Mouse (Mus musculus): ENCODE results near the gene Gulp1.
A peak's percentile ranks its signal among the peaks of the same experiment; 100 is the strongest.

Gene Gulp1

GRCm38 (mm10) chr1:44720785-44721410, 169.6 kb downstream of the Gulp1 start:
- DNase-seq (ENCODE audit: low spot score), result no peak

GRCm38 (mm10) chr1:44741256-44741655, 189.9 kb downstream of the Gulp1 start:
- DNase-seq (ENCODE audit: low spot score), result no peak

GRCm38 (mm10) chr1:44745711-44746110, 194.4 kb downstream of the Gulp1 start:
- peak; percentile 41 for DNase-seq (ENCODE audit: low spot score)

- DNase-seq (ENCODE audit: low spot score), result no peak
Measured at GRCm38 (mm10) chr1:44750731-44751730, 199.7 kb downstream of the Gulp1 start.

- no peak for DNase-seq (ENCODE audit: low spot score)
Measured at GRCm38 (mm10) chr1:44778251-44778650, 226.9 kb downstream of the Gulp1 start.

GRCm38 (mm10) chr1:44803594-44804372, 252.5 kb downstream of the Gulp1 start:
- DNase-seq (ENCODE audit: low spot score), result peak; percentile 12

GRCm38 (mm10) chr1:44806368-44806767, 255.1 kb downstream of the Gulp1 start:
- DNase-seq (ENCODE audit: low spot score), result no peak

GRCm38 (mm10) chr1:44810336-44810735, 259.0 kb downstream of the Gulp1 start:
- no peak for DNase-seq (ENCODE audit: low spot score)

GRCm38 (mm10) chr1:44833934-44834333, 282.6 kb downstream of the Gulp1 start:
- no peak for DNase-seq (ENCODE audit: low spot score)

Measured in urinary bladder, postnatal 25 days (tissue).